Mouse (Mus musculus) neutrophil, adult 65 days (primary cell): ENCODE results near the gene Spr. TPM values are rescaled to one million over a fixed set of nuclear protein-coding genes. Genes with fewer than 3 reads are reported as not detected.

Experiments used
- total RNA-seq: library from RNA; stranded (reverse); gene quantifications from 2 replicates; pipeline ENCODE4 v1.2.4, GENCODE M21; 2023

Gene Spr
- 6.5 and 7.1 TPM in 2 replicates for total RNA-seq

GRCm38 (mm10) chr6:85137217-85138035 is at the start of gene Spr:
Gene Spr, minus strand, starts transcription at chr6:85137766.

Other genes starting within 250 kb of the Spr start
- gene Exoc6b, start 68.3 kb downstream of the Spr start, total RNA-seq: 11.6 and 19.7 TPM in 2 replicates
- gene Emx1, start 49.7 kb upstream of the Spr start, total RNA-seq: not detected in 2 replicates
- gene Sfxn5, start 195.7 kb upstream of the Spr start, total RNA-seq: 107 and 155 TPM in 2 replicates
- gene Rab11fip5, start 236.9 kb upstream of the Spr start, total RNA-seq: 16.8 and 20.9 TPM in 2 replicates